Comparison of ENCODE assay signal across 8 mouse cellular contexts in the genomic region with DNA sequence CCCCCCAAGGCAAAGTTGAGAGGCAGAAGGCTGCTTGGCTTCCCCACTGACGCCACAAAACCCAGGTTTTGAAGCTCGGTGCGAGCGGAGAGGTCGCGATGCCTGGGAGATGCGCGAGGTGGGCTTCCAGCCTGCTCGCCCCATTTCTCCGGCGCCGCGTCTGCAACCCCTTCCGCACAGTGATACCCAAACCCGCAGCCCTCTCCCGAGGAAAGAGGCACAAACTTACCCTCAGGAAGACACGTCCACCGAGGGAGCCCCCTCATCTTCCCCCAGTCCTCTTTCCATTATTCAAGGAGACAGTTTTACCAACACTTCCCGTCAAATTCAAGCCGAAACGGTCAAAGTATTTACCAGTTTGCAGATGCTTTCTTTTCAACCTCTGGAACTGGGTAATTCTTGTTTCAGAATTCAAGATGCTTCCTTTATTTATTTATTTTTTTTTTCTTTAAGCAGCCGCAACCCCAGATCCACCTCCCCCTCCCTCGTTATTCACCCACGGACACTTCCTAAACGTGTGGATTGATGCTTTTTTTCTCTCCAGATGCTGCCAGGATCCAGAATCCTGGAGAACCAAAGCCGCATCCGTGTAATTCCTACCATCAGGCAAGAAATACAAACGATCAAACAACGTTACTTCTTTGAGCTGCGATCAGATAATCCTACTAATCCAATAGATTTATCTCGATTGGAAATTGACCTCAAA.
DNase-seq lines count a peak whose midpoint lies in the region; ATAC-seq and TF ChIP-seq lines count a peak whose summit lies in the region.

No protein-coding gene starts in this region.

- H3K27me3 ChIP-seq in embryonic facial prominence, embryonic 11.5 days (ENCODE audit: control insufficient read depth, insufficient read depth, low read length): no peaks in the 10 kb centered on the region
- H3K27me3 ChIP-seq in hindbrain, embryonic 12.5 days: no peaks in the 10 kb centered on the region
- peaks cover 18% of the 10 kb centered on the region for H3K27me3 ChIP-seq in limb, embryonic 12.5 days

- no peaks in the 10 kb centered on the region for H3K4me1 ChIP-seq in ES-E14 (ENCODE audit: control insufficient read depth in 2 of 2, insufficient read depth in 2 of 2, low read length in 2 of 2, poor library complexity in 1 of 2)
- H3K4me1 ChIP-seq in embryonic facial prominence, embryonic 11.5 days (ENCODE audit: control insufficient read depth, insufficient read depth, low read length): no peaks in the 10 kb centered on the region
- peaks cover 5% of the 10 kb centered on the region; the same call in 1 of the 2 replicates for H3K4me1 ChIP-seq in hindbrain, embryonic 12.5 days
- H3K4me1 ChIP-seq in limb, embryonic 12.5 days (replicated peaks): no peaks in the 10 kb centered on the region

- DNase-seq in adrenal gland, adult 2 months: peak; percentile 4
- DNase-seq in adrenal gland, postnatal 4 days (ENCODE audit: low spot score in 2 of 2): no peak
- DNase-seq in ES-E14 (ENCODE audit: low read depth, low spot score): no peak
- peak; percentile 26 for DNase-seq in embryonic facial prominence, embryonic 11.5 days (ENCODE audit: low spot score)
- DNase-seq in ovary, postnatal 36 days (ENCODE audit: low spot score): peak; percentile 9
- DNase-seq in urinary bladder, postnatal 25 days (ENCODE audit: low spot score): no peak

- no peak for ATAC-seq in embryonic facial prominence, embryonic 11.5 days (replicated peaks; ENCODE audit: insufficient number of reproducible peaks, low FRiP score, low TSS enrichment, low read depth)
- peak; percentile 58 for ATAC-seq in hindbrain, embryonic 12.5 days (ENCODE audit: low FRiP score)
- ATAC-seq in limb, embryonic 12.5 days (ENCODE audit: insufficient number of reproducible peaks, insufficient read depth, low FRiP score, low TSS enrichment, low read depth): no peak

- no peaks in the 10 kb centered on the region for H3K36me3 ChIP-seq in ES-E14 (ENCODE audit: control insufficient read depth, insufficient read depth, low read length, poor library complexity, severe bottlenecking)
- H3K36me3 ChIP-seq in embryonic facial prominence, embryonic 11.5 days (replicated peaks; ENCODE audit: control insufficient read depth, insufficient read depth, low read depth, low read length): no peaks in the 10 kb centered on the region
- no peaks in the 10 kb centered on the region for H3K36me3 ChIP-seq in hindbrain, embryonic 12.5 days
- H3K36me3 ChIP-seq in limb, embryonic 12.5 days: no peaks in the 10 kb centered on the region

- no peak overlapping the region for H3K27ac ChIP-seq in ES-E14 (ENCODE audit: insufficient read depth, low read depth, low read length, poor library complexity, severe bottlenecking)
- no peak overlapping the region for H3K27ac ChIP-seq in embryonic facial prominence, embryonic 11.5 days (replicated peaks; ENCODE audit: low read depth, low read length)
- H3K27ac ChIP-seq in hindbrain, embryonic 12.5 days: peak overlapping the region; percentile 65
- no peak overlapping the region for H3K27ac ChIP-seq in limb, embryonic 12.5 days

- 2% methylated on average over 31 of the region's 31 CpGs for WGBS in embryonic facial prominence, embryonic 11.5 days
- WGBS in hindbrain, embryonic 12.5 days: under 1% methylated on average over 31 of the region's 31 CpGs
- WGBS in limb, embryonic 12.5 days: 1% methylated on average over 31 of the region's 31 CpGs

- in situ Hi-C loops in ES-E14 (cut with MboI; ENCODE audit: low sequenced_read_pairs in 2 of 2, unreplicated experiment in 2 of 2): no loop called here

- H3K9me3 ChIP-seq in ES-E14 (ENCODE audit: control insufficient read depth, insufficient read depth, low read depth, low read length): no peaks in the 10 kb centered on the region
- H3K9me3 ChIP-seq in embryonic facial prominence, embryonic 11.5 days (replicated peaks; ENCODE audit: control insufficient read depth, low read length): no peaks in the 10 kb centered on the region
- H3K9me3 ChIP-seq in hindbrain, embryonic 12.5 days (replicated peaks): no peaks in the 10 kb centered on the region
- H3K9me3 ChIP-seq in limb, embryonic 12.5 days: no peaks in the 10 kb centered on the region

- peak overlapping the region; percentile 29 to 63; a peak in 3 of 4 replicates for H3K4me3 ChIP-seq in ES-E14 (ENCODE audit: insufficient read depth in 1 of 2, low read depth in 1 of 2, low read length in 2 of 2, poor library complexity in 1 of 2, severe bottlenecking in 1 of 2)
- H3K4me3 ChIP-seq in embryonic facial prominence, embryonic 11.5 days (ENCODE audit: low read depth, low read length): peak overlapping the region; percentile 45
- peak overlapping the region; percentile 54 for H3K4me3 ChIP-seq in hindbrain, embryonic 12.5 days
- H3K4me3 ChIP-seq in limb, embryonic 12.5 days (replicated peaks): peak overlapping the region; percentile 49

- peak overlapping the region; percentile 80 for H3K4me2 ChIP-seq in embryonic facial prominence, embryonic 11.5 days (ENCODE audit: low read depth, low read length)
- peak overlapping the region; percentile 72 for H3K4me2 ChIP-seq in hindbrain, embryonic 12.5 days (replicated peaks)
- H3K4me2 ChIP-seq in limb, embryonic 12.5 days: peak overlapping the region; percentile 75

- no peak overlapping the region for H3K9ac ChIP-seq in ES-E14 (ENCODE audit: insufficient read depth, low read depth, low read length, poor library complexity, severe bottlenecking)
- H3K9ac ChIP-seq in embryonic facial prominence, embryonic 11.5 days (replicated peaks; ENCODE audit: low read length): peak overlapping the region; percentile 35
- H3K9ac ChIP-seq in hindbrain, embryonic 12.5 days: peak overlapping the region; percentile 66
- H3K9ac ChIP-seq in limb, embryonic 12.5 days (replicated peaks): peak overlapping the region; percentile 47

TF ChIP-seq in ES-E14, 5 proteins besides CTCF, POLR2A, EP300 and RAD21:
- TF ChIP-seq ZNF384 (IDR thresholded peaks at IDR 0.05; ENCODE audit: low read depth, low read length) (no peak), ZC3H11A (IDR thresholded peaks at IDR 0.05; ENCODE audit: borderline replicate concordance, low read depth, low read length) (no peak), MAFK (IDR thresholded peaks at IDR 0.05; ENCODE audit: insufficient read depth, low read depth, low read length) (no peak), HCFC1 (IDR thresholded peaks at IDR 0.05; ENCODE audit: borderline replicate concordance, insufficient read depth, low read length) (no peak)

Comparison
In these comparisons a context has a peak if more than half of its experiments do, and no peak if none do; other contexts are left out.
1. DNase-seq: peak in adrenal gland, adult 2 months (single experiment), embryonic facial prominence, embryonic 11.5 days (single experiment) and ovary, postnatal 36 days (single experiment); none in adrenal gland, postnatal 4 days (0 of 2), ES-E14 (single experiment) and urinary bladder, postnatal 25 days (single experiment).
2. Peak in every context shown above with its lines, with median percentiles within 50 percentile points of each other: H3K4me3 ChIP-seq and H3K4me2 ChIP-seq.